Mouse (Mus musculus) kidney, postnatal 0 days (tissue): ENCODE measurements around the gene Ttc7b. TPM values are rescaled to one million over a fixed set of nuclear protein-coding genes. Genes with fewer than 3 reads are reported as not detected.

Experiments used
- ATAC-seq: fragments of 200-750 bp; cut with Nextera tagmentation; replicated peaks from 2 replicates; pipeline ENCODE4 v1.8.0; 2017; ENCODE audit warnings: low read depth, moderate number of reproducible peaks, moderate TSS enrichment, moderate library complexity; ENCODE audit not compliant: low FRiP score
- DNase-seq: peaks from one replicate; pipeline ENCODE4 v3.0.0-alpha.2; 2016; ENCODE audit warnings: low spot score
- H3K27ac ChIP-seq: fragments of 300-500 bp; sonication (generic); 2 replicates; pipeline ENCODE4 v1.5.1; 2014; ENCODE audit warnings: mild to moderate bottlenecking
- H3K27me3 ChIP-seq: fragments of 300-500 bp; sonication (generic); 2 replicates; pipeline ENCODE4 v1.6.1; 2014; ENCODE audit warnings: low read length, mixed read lengths; ENCODE audit not compliant: insufficient read depth
- H3K36me3 ChIP-seq: fragments of 300-500 bp; sonication (generic); 2 replicates; pipeline ENCODE4 v1.6.1; 2014; ENCODE audit warnings: low read length, mixed read lengths; ENCODE audit not compliant: insufficient read depth
- H3K4me1 ChIP-seq: fragments of 300-500 bp; sonication (generic); replicated peaks from 2 replicates; pipeline ENCODE4 v1.6.1; 2014; ENCODE audit warnings: antibody characterized with exemption, low read length, mixed read lengths; ENCODE audit not compliant: insufficient read depth
- H3K4me2 ChIP-seq: fragments of 300-500 bp; sonication (generic); 2 replicates; pipeline ENCODE4 v1.6.1; 2014; ENCODE audit warnings: mild to moderate bottlenecking, low read length, moderate library complexity, mixed read lengths
- H3K4me3 ChIP-seq: fragments of 300-500 bp; sonication (generic); replicated peaks from 2 replicates; pipeline ENCODE4 v1.5.1; 2014; ENCODE audit warnings: low read depth, low read length
- H3K9ac ChIP-seq: fragments of 300-500 bp; sonication (generic); 2 replicates; pipeline ENCODE4 v1.6.1; 2014; ENCODE audit warnings: low read depth, low read length
- H3K9me3 ChIP-seq: fragments of 300-500 bp; sonication (generic); replicated peaks from 2 replicates; pipeline ENCODE4 v1.6.1; 2016; ENCODE audit warnings: low read length, inconsistent platforms, mixed read lengths
- CTCF ChIP-seq: IDR thresholded peaks from 2 replicates; pipeline ENCODE4 v1.5.1; 2016; ENCODE audit warnings: antibody characterized with exemption, low read depth, mild to moderate bottlenecking, moderate library complexity
- WGBS: fragments of 180-500 bp; shearing (Covaris S2); extraction: QIAGEN DNeasy Blood & Tissue Kit; methylation state at CpG from one replicate; pipeline ENCODE4 v1.1.7; 2014; 5-methylcytosine and 5-hydroxymethylcytosine counted together
- polyA plus RNA-seq: library from polyadenylated mRNA; unstranded; fragments of >200 nt; fragmentation: Nextera tagmentation; extraction: Ambion mirVana; gene quantifications from 2 replicates; pipeline ENCODE4 v1.2.1, GENCODE M21; 2015

Gene Ttc7b
- polyA plus RNA-seq, 1 experiment from 2014 or later, result 6.1 TPM

DNA sequence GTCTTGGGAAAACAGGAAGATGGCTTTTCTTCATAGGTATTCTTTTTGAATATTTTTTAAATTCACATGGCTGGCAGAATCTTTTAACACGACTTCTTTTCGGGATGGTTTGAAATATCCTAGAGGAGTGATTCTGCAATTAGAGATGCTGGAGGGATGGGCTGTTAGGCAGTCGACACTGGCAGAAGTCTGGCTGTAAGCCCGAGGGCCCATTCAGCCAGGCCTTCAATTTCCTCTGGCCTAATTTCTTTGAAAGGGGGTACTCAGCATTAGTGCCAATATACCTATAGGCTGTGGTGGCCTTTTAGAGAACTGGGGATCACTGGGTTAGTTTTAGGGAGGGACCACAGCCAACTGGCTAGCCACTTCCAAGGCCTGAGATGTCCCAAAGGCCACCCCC lies 211.4 kb downstream of the Ttc7b start:
- Histone ChIP-seq H3K4me2 (no peak overlapping the region), H3K36me3 (no peaks in the 10 kb centered on the region), H3K27me3 (no peaks in the 10 kb centered on the region), H3K9me3 (no peaks in the 10 kb centered on the region), H3K4me3 (no peak overlapping the region), H3K27ac (no peak overlapping the region), H3K4me1 (no peaks in the 10 kb centered on the region), H3K9ac (no peak overlapping the region)
- DNase-seq, result no peak
- no peak for TF ChIP-seq CTCF
- no peak for ATAC-seq
- WGBS, result 49% methylated on average over 4 of the region's 4 CpGs

DNA sequence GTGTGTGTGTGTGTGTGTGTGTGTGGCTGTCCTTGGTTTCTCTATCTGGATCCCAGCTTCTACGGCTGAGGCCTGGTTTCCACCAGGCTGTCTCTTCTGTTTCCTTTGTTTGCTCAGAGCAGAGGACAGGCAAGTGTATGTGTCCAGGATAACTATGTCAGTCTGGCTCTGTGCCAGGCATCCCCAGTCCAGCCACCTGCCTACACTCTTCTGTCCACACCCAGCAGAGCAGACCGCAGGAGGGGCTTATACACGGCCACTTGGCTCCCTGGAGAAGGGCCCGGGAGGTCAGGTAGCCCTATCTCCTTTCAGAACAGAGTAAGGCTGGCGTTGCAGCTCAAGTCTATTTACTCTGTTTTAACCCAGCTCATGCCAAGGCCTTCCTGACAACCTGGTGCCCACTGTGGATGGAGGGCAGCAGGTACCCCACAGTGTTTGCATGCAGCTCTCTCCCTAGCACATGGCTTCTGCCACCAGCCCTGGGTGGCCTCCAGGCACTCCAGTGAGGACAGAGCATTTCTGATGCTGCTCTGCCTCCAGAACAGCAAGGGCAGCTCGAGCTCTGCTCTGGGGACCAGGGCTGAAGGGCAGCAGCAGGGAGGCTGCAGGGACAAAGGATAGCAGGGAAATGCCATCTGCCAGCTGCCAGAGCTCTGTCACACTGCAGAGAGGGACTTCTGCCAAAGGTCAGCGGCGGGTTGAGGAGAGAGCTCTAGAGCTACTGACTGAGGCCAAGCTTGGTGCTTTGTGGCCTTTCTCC lies 212.9 kb downstream of the Ttc7b start:
- DNase-seq, result no peak
- TF ChIP-seq CTCF, result no peak
- WGBS, result 46% methylated on average over 8 of the region's 8 CpGs
- Histone ChIP-seq H3K36me3 (no peaks in the 10 kb centered on the region), H3K27ac (no peak overlapping the region), H3K9me3 (no peaks in the 10 kb centered on the region), H3K4me1 (no peaks in the 10 kb centered on the region), H3K4me2 (no peak overlapping the region), H3K27me3 (no peaks in the 10 kb centered on the region), H3K9ac (no peak overlapping the region), H3K4me3 (no peak overlapping the region)
- ATAC-seq, result no peak

DNA sequence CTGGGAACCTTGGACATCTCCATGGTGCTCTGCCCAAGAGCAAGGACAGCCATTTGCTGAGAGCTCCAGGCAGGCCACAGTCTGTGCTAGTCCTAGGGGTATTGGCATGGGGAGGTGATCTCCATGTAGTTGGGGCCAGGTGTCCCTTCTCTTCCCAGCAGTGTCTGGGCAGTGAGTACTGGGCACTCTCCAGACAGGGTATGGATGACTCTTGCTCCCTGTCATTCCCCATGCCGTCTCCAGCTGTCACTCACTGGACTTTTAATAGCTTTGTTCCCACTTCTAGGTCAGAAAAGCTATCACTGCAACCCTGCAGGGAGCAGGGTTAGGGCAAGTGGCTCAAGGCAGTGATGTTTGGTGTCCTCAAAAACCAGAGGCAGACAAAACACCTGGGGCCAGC lies 214.3 kb downstream of the Ttc7b start:
- 29% methylated on average over 1 of the region's 1 CpGs for WGBS
- no peak for TF ChIP-seq CTCF
- Histone ChIP-seq H3K9me3 (no peaks in the 10 kb centered on the region), H3K4me2 (no peak overlapping the region), H3K9ac (no peak overlapping the region), H3K27me3 (no peaks in the 10 kb centered on the region), H3K36me3 (0 out of 2 replicates have a peak, but pooled peaks cover 1% of the 10 kb centered on the region), H3K4me3 (no peak overlapping the region), H3K4me1 (no peaks in the 10 kb centered on the region), H3K27ac (no peak overlapping the region)
- DNase-seq (no peak), ATAC-seq (no peak)

DNA sequence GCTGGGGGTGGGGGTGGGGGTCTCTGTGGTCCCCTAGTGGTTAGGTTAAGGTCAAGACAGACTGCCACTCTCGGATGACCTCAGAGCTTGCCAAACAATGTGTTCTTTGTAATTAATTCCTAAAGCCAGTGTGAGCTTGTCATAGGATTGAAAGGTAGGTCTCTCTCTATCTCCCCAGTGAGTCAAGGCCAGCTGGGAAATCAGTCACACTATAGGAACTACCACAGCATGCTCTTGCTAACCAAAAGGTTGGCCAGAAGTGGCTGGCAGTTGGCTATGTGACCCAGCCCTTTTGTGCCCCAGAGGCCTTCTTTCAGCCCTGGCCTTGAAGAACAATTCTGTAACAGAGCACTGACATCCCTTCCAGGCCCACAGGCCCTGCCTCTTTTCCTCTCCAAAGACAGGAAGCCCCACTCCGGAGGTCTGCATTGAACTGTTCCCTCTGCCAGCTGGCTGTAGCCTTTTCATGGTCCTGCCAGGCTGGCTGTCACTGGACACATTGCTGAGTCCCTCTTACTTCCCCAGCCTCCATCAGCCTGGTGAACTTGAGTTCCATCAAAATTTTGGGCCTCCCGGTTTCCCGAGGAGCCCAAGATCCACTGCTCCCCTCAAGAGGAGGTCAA lies 215.5 kb downstream of the Ttc7b start:
- 76% methylated on average over 4 of the region's 4 CpGs for WGBS
- Histone ChIP-seq H3K9ac (no peak overlapping the region), H3K36me3 (0 out of 2 replicates have a peak, but pooled peaks cover 7% of the 10 kb centered on the region), H3K4me2 (no peak overlapping the region), H3K4me1 (no peaks in the 10 kb centered on the region), H3K27ac (no peak overlapping the region), H3K9me3 (no peaks in the 10 kb centered on the region), H3K27me3 (no peaks in the 10 kb centered on the region), H3K4me3 (no peak overlapping the region)
- no peak for TF ChIP-seq CTCF
- ATAC-seq (no peak), DNase-seq (no peak)

DNA sequence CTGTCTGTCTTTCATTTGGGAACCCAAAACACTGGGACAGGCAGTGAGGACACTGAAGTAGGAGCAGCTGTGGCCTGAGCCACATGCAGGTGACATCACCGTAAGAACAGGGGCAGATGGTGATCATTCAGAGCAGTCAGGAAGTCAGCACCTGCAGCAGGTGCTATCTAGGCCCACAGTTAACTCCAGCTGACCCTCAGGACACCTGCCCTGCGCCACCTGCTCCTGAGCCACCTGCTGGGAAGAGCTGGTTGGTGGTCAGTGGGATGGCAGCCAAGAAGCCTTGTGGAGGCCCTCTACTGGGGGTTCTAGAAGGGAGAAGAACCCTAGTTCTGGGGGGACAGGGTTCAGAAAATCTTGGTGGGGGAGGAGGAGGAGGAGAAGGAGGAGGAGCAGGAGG lies 216.3 kb downstream of the Ttc7b start:
- Histone ChIP-seq H3K9ac (no peak overlapping the region), H3K27ac (no peak overlapping the region), H3K27me3 (no peaks in the 10 kb centered on the region), H3K9me3 (no peaks in the 10 kb centered on the region), H3K36me3 (0 out of 2 replicates have a peak, but pooled peaks cover 7% of the 10 kb centered on the region), H3K4me3 (no peak overlapping the region), H3K4me2 (no peak overlapping the region), H3K4me1 (no peaks in the 10 kb centered on the region)
- ATAC-seq (no peak), DNase-seq (no peak)
- WGBS, result 90% methylated on average over 2 of the region's 2 CpGs
- TF ChIP-seq CTCF, result no peak

DNA sequence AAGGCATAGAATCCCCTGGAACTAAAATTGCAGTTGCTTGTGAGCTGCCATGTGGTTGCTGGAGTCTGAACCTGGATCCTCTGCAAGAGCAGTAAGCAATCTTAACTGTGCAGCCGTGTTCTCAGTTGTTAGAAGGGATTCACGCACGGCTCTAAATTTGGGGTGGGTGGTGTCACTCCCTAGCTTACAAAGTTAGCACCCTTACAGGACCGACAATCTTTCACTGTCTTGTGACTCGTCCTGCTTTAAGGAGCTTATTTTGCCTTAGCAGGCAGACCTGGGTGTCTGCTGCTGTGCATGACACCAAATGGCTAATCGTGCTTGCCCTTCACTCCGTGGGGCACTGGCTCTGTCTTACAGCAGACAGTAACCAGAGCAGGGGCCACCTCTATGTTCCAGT lies 217.5 kb downstream of the Ttc7b start:
- Histone ChIP-seq H3K9me3 (no peaks in the 10 kb centered on the region), H3K4me3 (no peak overlapping the region), H3K4me2 (no peak overlapping the region), H3K4me1 (0 out of 2 replicates have a peak, but pooled peaks cover 4% of the 10 kb centered on the region), H3K27me3 (no peaks in the 10 kb centered on the region), H3K36me3 (0 out of 2 replicates have a peak, but pooled peaks cover 7% of the 10 kb centered on the region), H3K9ac (no peak overlapping the region), H3K27ac (no peak overlapping the region)
- 59% methylated on average over 7 of the region's 7 CpGs for WGBS
- DNase-seq (no peak), ATAC-seq (no peak)
- TF ChIP-seq CTCF, result no peak
